Mouse (Mus musculus) ES-E14 (cell line): Measurements from ENCODE around the gene Dab1.

Experiments
- MAFK ChIP-seq: IDR thresholded peaks from 2 replicates; pipeline ENCODE4 v1.6.1; 2014; ENCODE audit warnings: mild to moderate bottlenecking, low read depth, low read length, inconsistent platforms; ENCODE audit not compliant: insufficient read depth
- ZNF384 ChIP-seq: IDR thresholded peaks from 2 replicates; pipeline ENCODE4 v1.6.1; 2012; ENCODE audit warnings: low read depth, low read length, inconsistent platforms

DNA sequence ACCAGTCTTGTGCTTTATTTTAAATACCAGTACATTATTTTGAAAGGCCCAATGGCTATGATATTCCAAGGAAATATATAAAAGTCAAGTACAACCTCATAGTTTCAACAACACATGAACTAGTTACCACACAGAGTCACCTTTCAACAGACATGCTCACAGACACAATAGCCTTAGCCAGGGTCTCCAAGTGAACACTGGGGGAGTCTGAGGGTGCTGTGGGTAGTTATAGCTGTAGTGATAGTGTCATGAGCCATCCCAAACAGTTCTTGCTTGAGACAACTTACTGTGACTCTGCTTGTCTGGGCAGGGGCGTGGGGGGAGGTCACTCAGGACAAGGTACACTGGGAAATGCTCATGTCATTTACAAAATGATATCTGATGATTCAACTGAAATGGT, 591.6 kb downstream of the Dab1 start:
- TF ChIP-seq ZNF384 (no peak), MAFK (no peak)
